12 mouse cellular contexts compared by ENCODE assay signal in the genomic region with DNA sequence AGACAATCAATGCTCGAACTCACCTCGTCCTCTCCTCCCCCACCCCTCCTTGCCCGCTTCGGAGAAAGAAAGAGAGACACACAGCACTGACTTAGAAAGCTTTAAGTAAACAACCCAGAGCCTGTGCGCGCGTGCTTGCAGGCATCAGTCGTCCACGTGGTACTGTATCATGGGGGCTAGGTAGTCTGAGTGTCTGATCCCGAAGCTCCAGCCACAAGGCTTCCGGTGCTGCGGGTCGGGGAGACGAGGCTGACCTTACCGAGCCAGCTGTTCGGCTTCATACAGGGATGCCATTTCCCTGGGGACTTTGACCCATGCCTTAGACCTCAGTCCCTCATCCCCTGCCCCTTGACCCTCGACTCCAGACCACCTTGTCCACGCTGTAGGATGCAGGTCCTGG. TPM values are rescaled to one million over a fixed set of nuclear protein-coding genes. Genes with fewer than 3 reads are reported as not detected.
DNase-seq lines count a peak whose midpoint lies in the region; ATAC-seq and TF ChIP-seq lines count a peak whose summit lies in the region.
"Had no signal": no experiment of that assay in that cellular context is flagged by ENCODE, and none has a peak within 500 bp of the region (broad histone marks: within the 10 kb centered on the region; RNA-seq: fewer than 3 reads in every experiment).

No protein-coding gene starts in this region.

- intact Hi-C loops in gastrocnemius, adult 2 months (cut with DNase I): no loop called here
- intact Hi-C loops in gastrocnemius, postnatal 14 days (cut with DNase I; ENCODE audit: low total_unique reads): no loop called here

- ATAC-seq in kidney, embryonic 16.5 days (ENCODE audit: low FRiP score, low TSS enrichment): no peak
- no peak for ATAC-seq in embryonic facial prominence, embryonic 11.5 days (replicated peaks; ENCODE audit: insufficient number of reproducible peaks, low FRiP score, low TSS enrichment, low read depth)
- ATAC-seq in liver, embryonic 13.5 days (ENCODE audit: low read depth): no peak

- no peak for TF ChIP-seq CTCF in gastrocnemius, adult 2 months (IDR thresholded peaks at IDR 0.05)

- H3K4me1 ChIP-seq in kidney, embryonic 16.5 days (ENCODE audit: insufficient read depth, low read length): peaks cover 30% of the 10 kb centered on the region
- peaks cover 4% of the 10 kb centered on the region; the same call in 1 of the 2 replicates for H3K4me1 ChIP-seq in embryonic facial prominence, embryonic 11.5 days (ENCODE audit: control insufficient read depth, insufficient read depth, low read length)
- H3K4me1 ChIP-seq in liver, embryonic 13.5 days (replicated peaks): peaks cover 49% of the 10 kb centered on the region

- peak overlapping the region; percentile 20 for H3K4me3 ChIP-seq in gastrocnemius, adult 2 months
- peak overlapping the region; percentile 13 for H3K4me3 ChIP-seq in kidney, embryonic 16.5 days (ENCODE audit: low read length)
- no peak overlapping the region for H3K4me3 ChIP-seq in embryonic facial prominence, embryonic 11.5 days (ENCODE audit: low read depth, low read length)
- no peak overlapping the region for H3K4me3 ChIP-seq in liver, embryonic 13.5 days (replicated peaks)

- peak overlapping the region; percentile 26 for H3K4me2 ChIP-seq in kidney, embryonic 16.5 days (replicated peaks; ENCODE audit: low read depth, low read length)
- peak overlapping the region; percentile 16; the same call in 1 of the 2 replicates for H3K4me2 ChIP-seq in embryonic facial prominence, embryonic 11.5 days (ENCODE audit: low read depth, low read length)
- peak overlapping the region; percentile 69 for H3K4me2 ChIP-seq in liver, embryonic 13.5 days

- H3K27me3 ChIP-seq in kidney, embryonic 16.5 days (ENCODE audit: insufficient read depth, low read length): peaks cover 48% of the 10 kb centered on the region
- H3K27me3 ChIP-seq in embryonic facial prominence, embryonic 11.5 days (ENCODE audit: control insufficient read depth, insufficient read depth, low read length): peaks cover 35% of the 10 kb centered on the region
- peaks cover 40% of the 10 kb centered on the region for H3K27me3 ChIP-seq in liver, embryonic 13.5 days

- H3K9me3 ChIP-seq in kidney, embryonic 16.5 days (ENCODE audit: low read length): no peaks in the 10 kb centered on the region
- no peaks in the 10 kb centered on the region for H3K9me3 ChIP-seq in embryonic facial prominence, embryonic 11.5 days (replicated peaks; ENCODE audit: control insufficient read depth, low read length)
- H3K9me3 ChIP-seq in liver, embryonic 13.5 days (replicated peaks): no peaks in the 10 kb centered on the region

- no peak overlapping the region for H3K27ac ChIP-seq in gastrocnemius, adult 2 months
- no peak overlapping the region for H3K27ac ChIP-seq in kidney, embryonic 16.5 days (ENCODE audit: low read length)
- H3K27ac ChIP-seq in embryonic facial prominence, embryonic 11.5 days (replicated peaks; ENCODE audit: low read depth, low read length): no peak overlapping the region
- no peak overlapping the region for H3K27ac ChIP-seq in liver, embryonic 13.5 days

- H3K9ac ChIP-seq in kidney, embryonic 16.5 days (replicated peaks; ENCODE audit: low read length): no peak overlapping the region
- H3K9ac ChIP-seq in embryonic facial prominence, embryonic 11.5 days (replicated peaks; ENCODE audit: low read length): no peak overlapping the region
- no peak overlapping the region for H3K9ac ChIP-seq in liver, embryonic 13.5 days

- no peak for DNase-seq in gastrocnemius, adult 2 months
- no peak for DNase-seq in gastrocnemius, postnatal 4 days (ENCODE audit: low spot score in 2 of 2)
- no peak for DNase-seq in kidney, adult 11 months
- peak; percentile 12 for DNase-seq in embryonic facial prominence, embryonic 11.5 days (ENCODE audit: low spot score)
- no peak for DNase-seq in liver, embryonic 13.5 days
- DNase-seq in spleen, postnatal 36 days (ENCODE audit: low spot score in 2 of 2): no peak
- no peak for DNase-seq in gastrocnemius, postnatal 14 days
- DNase-seq: kidney, postnatal 10 days; lung, postnatal 4 days; thymus, postnatal 14 days had no signal

- H3K36me3 ChIP-seq in kidney, embryonic 16.5 days (ENCODE audit: insufficient read depth, low read length): peaks cover under 1% of the 10 kb centered on the region; the same call in 1 of the 2 replicates
- no peaks in the 10 kb centered on the region for H3K36me3 ChIP-seq in embryonic facial prominence, embryonic 11.5 days (replicated peaks; ENCODE audit: control insufficient read depth, insufficient read depth, low read depth, low read length)
- H3K36me3 ChIP-seq in liver, embryonic 13.5 days: peaks cover 6% of the 10 kb centered on the region

- WGBS in kidney, embryonic 16.5 days: 4% methylated on average over 18 of the region's 18 CpGs
- 1% methylated on average over 18 of the region's 18 CpGs for WGBS in embryonic facial prominence, embryonic 11.5 days
- WGBS in liver, embryonic 13.5 days (ENCODE audit: insufficient replicate concordance): 8% methylated on average over 18 of the region's 18 CpGs

RNA-seq across cellular contexts. Expression of a gene that starts 0.5 kb away (rescaled TPM):
- under 1 TPM; 0.25 to 0.64 TPM for total RNA-seq in gastrocnemius, adult 2 months (2021)
- total RNA-seq in gastrocnemius, postnatal 4 days (2021): under 1 TPM; 0.26 to 0.32 TPM
- polyA plus RNA-seq in kidney, embryonic 16.5 days (2015; fragmentation: Nextera tagmentation; extraction: Ambion mirVana): 0.94 and 1.9 TPM in 2 replicates
- 1.4 and 2.1 TPM in 2 replicates for polyA plus RNA-seq in embryonic facial prominence, embryonic 11.5 days (2014; fragmentation: Nextera tagmentation; extraction: Ambion mirVana)
- 0.58 and 0.62 TPM in 2 replicates for polyA plus RNA-seq in liver, embryonic 13.5 days (2015; fragmentation: Nextera tagmentation; extraction: Ambion mirVana)
- under 1 TPM; 0.25 to 0.64 TPM for total RNA-seq in gastrocnemius, postnatal 14 days (2021)

RNA-seq across cellular contexts. Expression of a gene that starts 1.7 kb away (rescaled TPM):
- total RNA-seq in gastrocnemius, adult 2 months (2021): under 1 TPM; 0.38 to 0.53 TPM
- under 1 TPM; 0.44 to 0.71 TPM for total RNA-seq in gastrocnemius, postnatal 4 days (2021)
- 1.1 and 1.6 TPM in 2 replicates for polyA plus RNA-seq in kidney, embryonic 16.5 days (2015; fragmentation: Nextera tagmentation; extraction: Ambion mirVana)
- polyA plus RNA-seq in embryonic facial prominence, embryonic 11.5 days (2014; fragmentation: Nextera tagmentation; extraction: Ambion mirVana): 0.38 and 0.45 TPM in 2 replicates
- 0.56 and 0.59 TPM in 2 replicates for polyA plus RNA-seq in liver, embryonic 13.5 days (2015; fragmentation: Nextera tagmentation; extraction: Ambion mirVana)
- 1 to 10 TPM in 1 of 2 experiments, under 1 TPM in 1; 0.44 to 1.0 TPM for total RNA-seq in gastrocnemius, postnatal 14 days (2021)

RNA-seq across cellular contexts. Expression of a gene that starts 3.7 kb away (rescaled TPM):
- total RNA-seq in gastrocnemius, adult 2 months (2021): 10 to 100 TPM; 13.0 to 16.0 TPM
- total RNA-seq in gastrocnemius, postnatal 4 days (2021): 10 to 100 TPM; 11.1 to 12.0 TPM
- polyA plus RNA-seq in kidney, embryonic 16.5 days (2015; fragmentation: Nextera tagmentation; extraction: Ambion mirVana): 9.7 and 11.8 TPM in 2 replicates
- polyA plus RNA-seq in embryonic facial prominence, embryonic 11.5 days (2014; fragmentation: Nextera tagmentation; extraction: Ambion mirVana): 4.8 and 5.2 TPM in 2 replicates
- polyA plus RNA-seq in liver, embryonic 13.5 days (2015; fragmentation: Nextera tagmentation; extraction: Ambion mirVana): 4.1 and 4.5 TPM in 2 replicates
- 10 to 100 TPM; 15.2 to 15.3 TPM for total RNA-seq in gastrocnemius, postnatal 14 days (2021)

RNA-seq across cellular contexts. Expression of a gene that starts 7.4 kb away (rescaled TPM):
- total RNA-seq in gastrocnemius, adult 2 months (2021): not detected
- not detected for total RNA-seq in gastrocnemius, postnatal 4 days (2021)
- 0.04 TPM in 1 of 2 replicates, not detected in the other for polyA plus RNA-seq in kidney, embryonic 16.5 days (2015; fragmentation: Nextera tagmentation; extraction: Ambion mirVana)
- not detected in 2 replicates for polyA plus RNA-seq in embryonic facial prominence, embryonic 11.5 days (2014; fragmentation: Nextera tagmentation; extraction: Ambion mirVana)
- not detected in 2 replicates for polyA plus RNA-seq in liver, embryonic 13.5 days (2015; fragmentation: Nextera tagmentation; extraction: Ambion mirVana)
- not detected for total RNA-seq in gastrocnemius, postnatal 14 days (2021)
- total RNA-seq: left cerebral cortex, postnatal 10 days had no signal

RNA-seq across cellular contexts. Expression of a gene that starts 21.8 kb away (rescaled TPM):
- 10 to 100 TPM; 40.9 to 41.4 TPM for total RNA-seq in gastrocnemius, adult 2 months (2021)
- total RNA-seq in gastrocnemius, postnatal 4 days (2021): 10 to 100 TPM; 83.5 to 87.3 TPM
- polyA plus RNA-seq in kidney, embryonic 16.5 days (2015; fragmentation: Nextera tagmentation; extraction: Ambion mirVana): 165 and 175 TPM in 2 replicates
- polyA plus RNA-seq in embryonic facial prominence, embryonic 11.5 days (2014; fragmentation: Nextera tagmentation; extraction: Ambion mirVana): 158 and 171 TPM in 2 replicates
- 114 and 131 TPM in 2 replicates for polyA plus RNA-seq in liver, embryonic 13.5 days (2015; fragmentation: Nextera tagmentation; extraction: Ambion mirVana)
- 10 to 100 TPM; 39.0 to 40.8 TPM for total RNA-seq in gastrocnemius, postnatal 14 days (2021)

Comparison
In these comparisons a context has a peak if more than half of its experiments do, and no peak if none do; other contexts are left out.
1. H3K4me3 ChIP-seq: peak in gastrocnemius, adult 2 months (single experiment) and kidney, embryonic 16.5 days (single experiment); none in embryonic facial prominence, embryonic 11.5 days (single experiment) and liver, embryonic 13.5 days (single experiment).
2. H3K4me2 ChIP-seq: peak in every context shown above with its lines; median percentile 69 in liver, embryonic 13.5 days; 26 in kidney, embryonic 16.5 days; 16 in embryonic facial prominence, embryonic 11.5 days.